Mouse (Mus musculus) thymus, postnatal 0 days (tissue): Measurements from ENCODE around the gene Fbxo6. TPM values are rescaled to one million over a fixed set of nuclear protein-coding genes. Genes with fewer than 3 reads are reported as not detected.
"Not testable (repeated sequence)": the region's sequence is repeated elsewhere in the genome, so short reads cannot be mapped to it uniquely, and the experiment has no call there.

Experiments used
- DNase-seq: peaks from one replicate; pipeline ENCODE4 v3.0.0-alpha.2; 2015; ENCODE audit warnings: low spot score
- polyA plus RNA-seq: library from polyadenylated mRNA; unstranded; fragments of >200 nt; fragmentation: Nextera tagmentation; extraction: Ambion mirVana; gene quantifications from 2 replicates; pipeline ENCODE4 v1.2.1, GENCODE M21; 2015

The Fbxo6 gene
- 36.2 and 37.7 TPM in 2 replicates for polyA plus RNA-seq

- DNase-seq: peak; percentile 91
Measured at GRCm38 (mm10) chr4:148151267-148152168, at the start of gene Fbxo6. Gene Fbxo6, minus strand, starts transcription at chr4:148152140.

GRCm38 (mm10) chr4:148198721-148199120 is 46.8 kb upstream of the Fbxo6 start:
- DNase-seq: no peak

- no peak for DNase-seq
Measured at GRCm38 (mm10) chr4:148194400-148194799, 42.5 kb upstream of the Fbxo6 start.

- DNase-seq: no peak
Measured at GRCm38 (mm10) chr4:148192707-148193245, 40.8 kb upstream of the Fbxo6 start.

- not testable (repeated sequence) for DNase-seq
Measured at GRCm38 (mm10) chr4:148188767-148189166, 36.8 kb upstream of the Fbxo6 start.

- no peak for DNase-seq
Measured at GRCm38 (mm10) chr4:148185819-148186218, 33.9 kb upstream of the Fbxo6 start.

- no peak for DNase-seq
Measured at GRCm38 (mm10) chr4:148184564-148184963, 32.6 kb upstream of the Fbxo6 start.

- DNase-seq: no peak
Measured at GRCm38 (mm10) chr4:148182363-148182762, 30.4 kb upstream of the Fbxo6 start.

- no peak for DNase-seq
Measured at GRCm38 (mm10) chr4:148181483-148181882, 29.5 kb upstream of the Fbxo6 start.

- no peak for DNase-seq
Measured at GRCm38 (mm10) chr4:148177716-148178115, 25.8 kb upstream of the Fbxo6 start.

- DNase-seq: not testable (repeated sequence)
Measured at GRCm38 (mm10) chr4:148176603-148177002, 24.7 kb upstream of the Fbxo6 start.

GRCm38 (mm10) chr4:148174495-148174862 is 22.5 kb upstream of the Fbxo6 start:
- no peak for DNase-seq

- no peak for DNase-seq
Measured at GRCm38 (mm10) chr4:148173811-148174494, 22.0 kb upstream of the Fbxo6 start.

- no peak for DNase-seq
Measured at GRCm38 (mm10) chr4:148171261-148171660, 19.3 kb upstream of the Fbxo6 start.

- DNase-seq: peak; percentile 52
Measured at GRCm38 (mm10) chr4:148170842-148171241, 18.9 kb upstream of the Fbxo6 start.

- no peak for DNase-seq
Measured at GRCm38 (mm10) chr4:148169586-148169985, 17.6 kb upstream of the Fbxo6 start.

GRCm38 (mm10) chr4:148168287-148168686 is 16.3 kb upstream of the Fbxo6 start:
- DNase-seq: peak; percentile 75

- peak; percentile 60 for DNase-seq
Measured at GRCm38 (mm10) chr4:148166986-148167385, 15.0 kb upstream of the Fbxo6 start.

GRCm38 (mm10) chr4:148166431-148166830 is 14.5 kb upstream of the Fbxo6 start:
- no peak for DNase-seq

- no peak for DNase-seq
Measured at GRCm38 (mm10) chr4:148165551-148165950, 13.6 kb upstream of the Fbxo6 start.

- DNase-seq: no peak
Measured at GRCm38 (mm10) chr4:148164461-148164860, 12.5 kb upstream of the Fbxo6 start.

GRCm38 (mm10) chr4:148164002-148164439 is 12.1 kb upstream of the Fbxo6 start:
- DNase-seq: peak; percentile 75
